Mouse (Mus musculus): ENCODE results near the gene Gm6525.

- no peak for TF ChIP-seq CTCF (IDR thresholded peaks at IDR 0.05; ENCODE audit: low read depth, low read length)
- no peak for TF ChIP-seq POLR2A (IDR thresholded peaks at IDR 0.05; ENCODE audit: insufficient read depth, low read length)
Observed at GRCm38 (mm10) chr3:84200559-84201420, 26.9 kb downstream of the Gm6525 start.

All from ES-Bruce4 (cell line).